Comparison of ENCODE assay signal across 9 mouse cellular contexts in the genomic region with DNA sequence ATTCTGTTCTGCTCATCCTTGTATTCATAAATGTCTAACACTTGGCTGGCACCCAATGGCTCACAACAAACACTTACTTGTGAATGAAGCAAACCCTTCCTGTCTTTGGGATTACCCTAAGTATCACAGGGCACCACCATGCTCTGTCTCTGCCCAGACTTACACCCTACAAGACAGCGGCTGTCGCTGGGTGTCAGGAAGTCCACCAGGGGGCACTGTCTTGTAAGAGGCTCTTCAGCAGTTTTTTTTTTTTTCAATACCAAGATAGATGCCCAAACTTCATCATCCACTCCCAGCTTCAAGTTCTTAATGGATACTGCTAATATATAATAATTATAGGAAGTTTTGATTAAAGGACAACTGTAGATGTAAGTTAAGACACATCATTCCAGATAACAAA.
DNase-seq lines count a peak whose midpoint lies in the region; ATAC-seq and TF ChIP-seq lines count a peak whose summit lies in the region.
"Had no signal": no experiment of that assay in that cellular context is flagged by ENCODE, and none has a peak within 500 bp of the region (broad histone marks: within the 10 kb centered on the region; RNA-seq: fewer than 3 reads in every experiment).

No protein-coding gene starts in this region.

- no peak overlapping the region for H3K4me3 ChIP-seq in layer of hippocampus, adult 2 months
- H3K4me3 ChIP-seq: myocyte had no signal

- peak; percentile 87 for TF ChIP-seq CTCF in layer of hippocampus, adult 2 months (conservative IDR thresholded peaks at IDR 0.05)

- H3K27ac ChIP-seq in layer of hippocampus, adult 2 months = no peak overlapping the region

- no peak for DNase-seq in frontal cortex, postnatal 14 days (ENCODE audit: low spot score in 2 of 2)
- DNase-seq in ovary, postnatal 36 days (ENCODE audit: low spot score) = peak; percentile 10
- DNase-seq in ovary, postnatal 10 days (ENCODE audit: low spot score) = no peak
- peak; percentile 13 for DNase-seq in cerebellum, adult 8-10 months
- peak; percentile 60 to 62 for DNase-seq in layer of hippocampus, adult 2 months (ENCODE audit: low spot score in 2 of 2)
- DNase-seq in right cerebral cortex, postnatal 10 days (ENCODE audit: low spot score in 2 of 2) = peak; percentile 48 to 69
- DNase-seq in T-cell, adult 2 months (ENCODE audit: low spot score) = no peak

- peak; percentile 69; the same call in 1 of the 2 replicates for ATAC-seq in frontal cortex, adult (ENCODE audit: low TSS enrichment)

Comparison
In these comparisons a context has a peak if more than half of its experiments do, and no peak if none do; other contexts are left out.
1. DNase-seq: peak in ovary, postnatal 36 days (single experiment), cerebellum, adult 8-10 months (single experiment), layer of hippocampus, adult 2 months (2 of 2) and right cerebral cortex, postnatal 10 days (2 of 2); none in frontal cortex, postnatal 14 days (0 of 2), ovary, postnatal 10 days (single experiment) and T-cell, adult 2 months (single experiment).